Mouse (Mus musculus) midbrain, embryonic 10.5 days (tissue): ENCODE data around the gene Aqp11. TPM values are rescaled to one million over a fixed set of nuclear protein-coding genes. Genes with fewer than 3 reads are reported as not detected.
A peak's percentile ranks its signal among the peaks of the same experiment; 100 is the strongest.

Experiments used
- DNase-seq: peaks from one replicate; pipeline ENCODE4 v3.0.0-alpha.2; 2017; ENCODE audit warnings: low spot score
- H3K27ac ChIP-seq: fragments of 300-500 bp; sonication (generic); replicated peaks from 2 replicates; pipeline ENCODE4 v1.5.1; 2016; ENCODE audit warnings: mild to moderate bottlenecking
- H3K27me3 ChIP-seq: fragments of 300-500 bp; sonication (generic); 2 replicates; pipeline ENCODE4 v1.6.1; 2016; ENCODE audit warnings: low read depth, mild to moderate bottlenecking; ENCODE audit not compliant: poor library complexity, severe bottlenecking
- H3K36me3 ChIP-seq: fragments of 300-500 bp; sonication (generic); 2 replicates; pipeline ENCODE4 v1.6.1; 2016; ENCODE audit warnings: mild to moderate bottlenecking, moderate library complexity
- H3K4me1 ChIP-seq: fragments of 300-500 bp; sonication (generic); 2 replicates; pipeline ENCODE4 v1.6.1; 2016
- H3K4me3 ChIP-seq: fragments of 300-500 bp; sonication (generic); 2 replicates; pipeline ENCODE4 v1.5.1; 2016; ENCODE audit warnings: mild to moderate bottlenecking, moderate library complexity
- H3K9me3 ChIP-seq: fragments of 300-500 bp; sonication (generic); replicated peaks from 2 replicates; pipeline ENCODE4 v1.6.1; 2016; ENCODE audit warnings: mild to moderate bottlenecking
- WGBS: fragments of 180-500 bp; shearing (Covaris S2); methylation state at CpG from one replicate; pipeline ENCODE4 v1.1.7; 2016; 5-methylcytosine and 5-hydroxymethylcytosine counted together
- polyA plus RNA-seq: library from polyadenylated mRNA; unstranded; fragments of >200 nt; fragmentation: Nextera tagmentation; extraction: Ambion mirVana; gene quantifications from 2 replicates; pipeline ENCODE4 v1.2.1, GENCODE M21; 2016

The Aqp11 gene
- polyA plus RNA-seq, 1 experiment from 2014 or later = 5.7 TPM

DNA sequence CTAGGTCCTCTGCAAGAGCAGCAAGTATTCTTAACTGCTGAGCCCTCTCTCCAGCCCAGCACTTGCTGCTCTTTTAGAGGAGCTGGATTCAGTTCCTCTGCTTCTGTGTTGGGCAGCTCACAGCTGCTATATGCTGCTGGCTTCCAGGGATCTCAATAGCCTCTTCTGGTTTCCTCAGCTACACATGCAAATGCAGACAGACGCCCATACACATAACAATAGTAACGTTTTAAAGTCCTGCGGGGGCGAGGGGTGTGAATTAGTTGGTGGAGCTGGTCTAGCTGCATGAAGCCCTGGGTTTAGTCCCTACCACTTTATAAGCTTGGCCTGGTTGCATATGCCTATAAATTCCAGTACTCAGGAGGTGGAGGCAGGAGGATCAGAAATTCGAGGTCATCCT lies 19.0 kb downstream of the Aqp11 start:
- no peaks in the 10 kb centered on the region for H3K4me1 ChIP-seq
- peaks cover 83% of the 10 kb centered on the region for H3K36me3 ChIP-seq
- no peaks in the 10 kb centered on the region for H3K27me3 ChIP-seq
- no peak overlapping the region for H3K4me3 ChIP-seq
- 75% methylated on average over 5 of the region's 5 CpGs for WGBS
- no peak for DNase-seq
- H3K27ac ChIP-seq = no peak overlapping the region
- H3K9me3 ChIP-seq = no peaks in the 10 kb centered on the region

DNA sequence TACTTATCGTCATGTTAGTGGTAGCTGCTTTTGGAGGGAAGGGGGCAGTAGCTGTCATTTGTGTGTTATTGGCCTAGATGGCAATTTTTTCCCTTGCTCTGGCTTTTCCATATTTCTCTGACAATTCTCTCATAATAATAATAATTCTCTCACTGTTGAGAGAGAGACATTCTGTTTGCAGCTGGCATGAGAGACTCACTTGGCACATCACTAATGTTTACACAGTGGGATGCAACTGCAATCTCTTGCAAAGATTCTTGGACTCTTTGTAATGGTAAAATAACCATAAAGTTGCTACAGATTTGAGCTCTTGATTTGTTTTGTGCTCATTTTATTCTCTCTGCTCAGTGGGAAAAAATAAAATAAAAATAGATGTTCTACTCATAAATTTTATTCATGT lies 20.8 kb downstream of the Aqp11 start:
- Histone ChIP-seq H3K27ac (no peak overlapping the region), H3K27me3 (no peaks in the 10 kb centered on the region), H3K4me3 (no peak overlapping the region), H3K4me1 (no peaks in the 10 kb centered on the region), H3K9me3 (no peaks in the 10 kb centered on the region), H3K36me3 (peaks cover 89% of the 10 kb centered on the region)
- no peak for DNase-seq
- 91% methylated on average over 1 of the region's 1 CpGs for WGBS

DNA sequence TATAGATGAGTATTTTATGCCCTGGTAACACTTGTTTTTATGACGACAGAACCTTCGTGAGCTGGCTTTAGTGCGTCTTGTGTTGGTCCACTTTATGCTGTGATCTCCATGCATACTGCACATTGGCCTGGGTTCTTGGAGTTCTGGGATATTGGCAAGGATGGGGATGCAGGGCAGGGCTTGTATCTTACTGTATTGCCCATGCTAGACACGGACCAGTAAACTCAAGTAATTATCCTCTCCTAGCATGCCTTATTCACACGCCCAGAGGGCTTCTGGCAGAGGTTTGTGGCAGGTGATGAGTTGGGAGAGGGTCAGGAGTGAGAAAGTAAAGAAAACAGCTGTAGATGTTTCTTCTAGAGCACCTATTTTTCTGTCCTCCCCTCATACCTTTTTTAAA lies 23.4 kb downstream of the Aqp11 start:
- H3K27ac ChIP-seq = no peak overlapping the region
- H3K4me1 ChIP-seq = no peaks in the 10 kb centered on the region
- H3K4me3 ChIP-seq = no peak overlapping the region
- WGBS = 92% methylated on average over 5 of the region's 5 CpGs
- H3K9me3 ChIP-seq = no peaks in the 10 kb centered on the region
- no peaks in the 10 kb centered on the region for H3K27me3 ChIP-seq
- H3K36me3 ChIP-seq = peaks cover 89% of the 10 kb centered on the region
- no peak for DNase-seq

DNA sequence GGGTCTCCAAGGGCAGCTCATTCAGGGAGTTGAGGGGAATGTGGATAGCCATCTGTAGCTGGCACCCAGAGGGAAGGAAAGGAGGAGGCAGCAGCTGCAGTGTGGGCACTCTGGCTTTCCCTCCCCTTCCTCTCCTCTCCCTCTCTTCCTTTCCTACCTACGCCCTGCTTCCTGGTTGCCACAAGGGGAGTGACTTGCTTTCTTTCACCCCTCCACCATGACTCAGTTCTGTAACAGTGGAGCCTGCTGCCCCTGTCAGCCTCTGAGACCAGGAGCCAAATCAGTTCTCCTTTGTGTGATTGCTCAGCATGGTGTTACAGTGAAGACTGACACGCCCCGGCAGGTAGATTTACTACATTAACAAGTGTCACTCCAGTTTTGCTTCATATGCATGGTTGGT lies 28.9 kb downstream of the Aqp11 start:
- Histone ChIP-seq H3K27me3 (no peaks in the 10 kb centered on the region), H3K4me1 (no peaks in the 10 kb centered on the region), H3K27ac (no peak overlapping the region), H3K9me3 (no peaks in the 10 kb centered on the region), H3K36me3 (peaks cover 71% of the 10 kb centered on the region), H3K4me3 (no peak overlapping the region)
- WGBS = 93% methylated on average over 3 of the region's 3 CpGs
- no peak for DNase-seq

DNA sequence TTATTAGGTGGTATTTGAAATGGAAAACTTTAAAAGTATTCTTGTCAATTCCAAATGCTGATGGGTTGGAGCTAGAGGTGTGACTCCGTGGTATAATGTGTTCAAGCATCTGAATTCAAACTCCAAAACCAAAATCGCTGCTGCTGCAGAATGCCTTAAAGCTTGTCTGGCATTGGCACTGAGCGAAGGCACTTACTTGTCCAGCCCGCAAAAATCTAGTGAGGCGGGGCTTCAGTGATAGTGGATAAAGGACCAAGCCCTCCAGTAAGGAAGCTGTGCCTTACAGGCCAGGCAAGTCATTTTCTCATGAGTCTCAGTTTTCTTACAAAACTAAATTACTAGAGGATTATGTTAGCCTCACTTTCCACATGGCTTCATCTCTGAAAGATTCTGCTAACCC lies 30.3 kb downstream of the Aqp11 start:
- no peaks in the 10 kb centered on the region for H3K27me3 ChIP-seq
- no peak overlapping the region for H3K4me3 ChIP-seq
- 87% methylated on average over 5 of the region's 5 CpGs for WGBS
- no peaks in the 10 kb centered on the region for H3K4me1 ChIP-seq
- H3K9me3 ChIP-seq = no peaks in the 10 kb centered on the region
- H3K27ac ChIP-seq = no peak overlapping the region
- no peak for DNase-seq
- H3K36me3 ChIP-seq = peaks cover 57% of the 10 kb centered on the region

DNA sequence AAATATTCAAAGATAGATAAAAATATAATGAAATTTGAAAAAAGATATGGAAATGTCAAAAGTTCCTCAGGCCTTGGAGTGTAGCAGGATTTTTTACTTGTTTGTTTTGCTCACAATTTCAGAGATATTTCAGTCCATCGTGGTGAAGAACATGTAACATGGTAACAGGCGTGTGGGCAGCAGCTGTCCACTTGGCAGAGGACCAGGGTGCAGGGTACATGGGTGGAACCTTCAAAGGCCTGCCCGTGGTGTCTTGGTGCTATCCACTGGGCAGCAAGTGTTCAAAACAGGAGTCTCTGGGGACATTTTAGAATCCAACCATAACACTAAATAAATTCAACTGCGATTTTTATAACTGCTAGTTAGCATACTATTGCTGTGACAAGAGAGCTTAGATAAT lies 31.0 kb downstream of the Aqp11 start:
- no peaks in the 10 kb centered on the region for H3K4me1 ChIP-seq
- peaks cover 50% of the 10 kb centered on the region for H3K36me3 ChIP-seq
- H3K4me3 ChIP-seq = no peak overlapping the region
- no peaks in the 10 kb centered on the region for H3K27me3 ChIP-seq
- WGBS = 92% methylated on average over 4 of the region's 4 CpGs
- no peak overlapping the region for H3K27ac ChIP-seq
- H3K9me3 ChIP-seq = no peaks in the 10 kb centered on the region
- no peak for DNase-seq

DNA sequence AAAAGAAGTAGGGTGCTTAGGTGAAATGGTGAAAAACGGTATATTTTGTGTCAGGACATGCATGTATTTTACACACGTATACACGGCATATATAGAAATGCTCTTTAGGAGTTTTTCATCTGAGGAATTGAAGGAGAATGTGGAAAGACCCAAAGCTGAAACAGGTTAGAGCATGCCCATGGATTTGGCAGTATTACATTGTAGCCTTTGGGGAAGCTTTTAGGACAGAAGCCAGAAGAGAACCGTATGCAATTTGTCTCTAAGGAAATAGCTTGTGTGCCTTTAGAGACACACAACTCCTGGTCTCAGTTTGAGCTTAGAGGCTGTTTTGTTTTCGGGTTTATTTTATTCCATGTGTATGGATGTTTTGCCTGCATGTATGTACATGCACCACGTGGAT lies 37.0 kb downstream of the Aqp11 start:
- Histone ChIP-seq H3K27me3 (no peaks in the 10 kb centered on the region), H3K4me3 (no peak overlapping the region), H3K9me3 (peaks cover 13% of the 10 kb centered on the region; the same call in 1 of the 2 replicates), H3K27ac (no peak overlapping the region), H3K36me3 (peaks cover 41% of the 10 kb centered on the region), H3K4me1 (peaks cover 12% of the 10 kb centered on the region)
- WGBS = 83% methylated on average over 6 of the region's 6 CpGs
- DNase-seq = no peak

DNA sequence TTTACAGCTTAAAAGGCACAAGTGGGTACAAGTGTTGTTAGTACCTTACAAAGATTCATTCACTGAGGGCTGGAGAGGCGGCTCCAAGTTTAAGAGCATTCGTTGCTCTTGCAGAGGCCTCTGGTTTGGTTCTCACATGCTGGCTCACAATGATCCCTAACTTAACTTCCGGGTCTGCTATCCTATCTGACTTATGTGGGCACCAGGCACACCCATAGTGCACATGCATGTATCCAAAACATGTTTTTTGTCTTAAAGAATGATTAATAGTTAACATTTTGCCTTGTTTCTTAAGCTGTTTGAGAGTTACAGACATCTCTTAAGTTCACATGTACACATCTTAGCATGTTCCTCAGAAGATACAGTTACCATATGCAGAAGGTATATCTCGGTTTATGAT lies 37.9 kb downstream of the Aqp11 start:
- 94% methylated on average over 4 of the region's 4 CpGs for WGBS
- Histone ChIP-seq H3K36me3 (peaks cover 36% of the 10 kb centered on the region), H3K27ac (no peak overlapping the region), H3K4me3 (no peak overlapping the region), H3K27me3 (no peaks in the 10 kb centered on the region), H3K9me3 (peaks cover 13% of the 10 kb centered on the region; the same call in 1 of the 2 replicates), H3K4me1 (peaks cover 18% of the 10 kb centered on the region)
- no peak for DNase-seq

DNA sequence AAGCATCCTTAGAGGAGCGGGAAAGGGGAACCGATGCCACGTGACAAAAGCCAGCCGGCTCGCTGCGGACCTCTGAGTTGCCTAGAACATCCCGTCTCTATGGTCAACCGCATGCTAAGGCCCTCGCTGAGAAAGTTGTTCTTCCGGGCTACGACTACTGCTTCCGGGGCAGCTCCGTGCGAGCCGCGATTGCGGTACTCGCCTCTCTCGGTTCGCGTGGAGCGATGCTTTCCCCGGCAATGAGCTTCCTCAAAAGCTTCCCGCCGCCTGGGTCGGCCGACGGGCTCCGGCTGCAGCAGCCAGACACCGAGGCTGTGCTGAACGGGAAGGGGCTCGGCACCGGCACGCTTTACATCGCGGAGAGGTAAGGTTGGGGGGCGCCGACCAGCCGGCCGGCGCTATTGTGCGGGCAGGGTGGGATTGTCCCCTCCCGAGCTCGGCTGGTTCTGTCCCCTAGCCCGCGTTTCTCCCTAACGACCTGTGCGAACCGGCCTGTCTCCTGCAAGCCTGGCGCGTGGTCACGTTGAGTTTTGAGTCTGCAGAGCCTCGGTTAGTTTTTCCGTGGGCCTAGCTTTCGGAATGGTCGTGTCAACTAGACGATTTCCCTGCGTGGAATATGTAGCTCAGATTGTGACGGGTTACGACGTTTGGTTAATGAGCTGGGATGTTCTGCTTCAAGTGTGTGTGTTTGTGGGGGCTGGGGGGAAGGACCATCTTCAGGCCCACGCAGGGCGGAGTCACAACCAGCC lies 41.4 kb downstream of the Aqp11 start, which contains the start of gene Clns1a:
Clns1a (plus strand) TSS at position 129 of the 749 bp plus-strand sequence.
- DNase-seq = peak; percentile 91
- Histone ChIP-seq H3K9me3 (peaks cover 13% of the 10 kb centered on the region; the same call in 1 of the 2 replicates), H3K4me3 (peak within 1 kb of the TSS; percentile 93), H3K4me1 (peaks cover 18% of the 10 kb centered on the region), H3K27me3 (no peaks in the 10 kb centered on the region), H3K36me3 (peaks cover 33% of the 10 kb centered on the region), H3K27ac (peak within 1 kb of the TSS; percentile 93)
- under 1% methylated on average over 63 of the region's 63 CpGs for WGBS

DNA sequence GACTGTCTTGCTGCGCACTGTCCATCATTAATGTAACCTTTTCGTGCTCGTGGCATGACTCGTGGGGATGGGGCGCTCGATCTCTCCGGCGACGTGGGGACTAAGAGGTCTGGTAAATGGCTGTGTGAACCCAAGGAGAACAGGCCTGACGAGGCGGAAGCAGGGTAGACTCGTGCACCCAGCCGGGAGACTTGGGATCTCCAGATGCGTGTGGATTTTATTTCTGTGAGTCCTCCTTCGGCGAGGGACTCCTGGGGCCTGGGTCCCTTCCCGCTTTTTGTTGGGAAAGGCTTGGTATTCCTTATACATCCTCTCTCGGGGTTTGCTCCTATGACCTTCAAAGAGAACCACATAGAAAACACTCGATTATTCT lies 42.0 kb downstream of the Aqp11 start:
- WGBS = 42% methylated on average over 19 of the region's 19 CpGs
- DNase-seq = no peak
- H3K4me3 ChIP-seq = peak overlapping the region; percentile 93

DNA sequence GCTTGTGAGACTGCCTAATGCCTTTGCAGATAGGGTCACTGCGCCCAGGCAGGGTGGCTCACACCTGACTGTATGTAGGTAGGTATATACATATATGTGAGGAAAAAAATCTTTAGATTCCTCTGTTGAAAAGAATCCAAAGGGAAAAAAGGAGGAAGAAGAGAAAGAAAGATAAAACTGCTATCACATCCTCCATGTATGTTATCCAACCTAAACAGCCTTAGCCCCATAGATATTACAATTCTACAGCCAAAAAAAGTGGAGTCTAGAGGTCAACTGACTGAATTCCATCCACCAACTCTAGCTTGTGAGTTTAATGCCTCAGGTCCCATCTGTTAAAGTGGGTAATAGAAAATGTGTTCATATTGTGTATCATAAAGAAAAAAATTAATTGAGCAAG lies 42.6 kb downstream of the Aqp11 start:
- DNase-seq = no peak
- H3K27me3 ChIP-seq = no peaks in the 10 kb centered on the region
- H3K27ac ChIP-seq = no peak overlapping the region; the same call in 1 of the 2 replicates
- peaks cover 18% of the 10 kb centered on the region for H3K4me1 ChIP-seq
- WGBS = 90% methylated on average over 1 of the region's 1 CpGs
- no peak overlapping the region for H3K4me3 ChIP-seq
- peaks cover 25% of the 10 kb centered on the region for H3K36me3 ChIP-seq
- H3K9me3 ChIP-seq = peaks cover 13% of the 10 kb centered on the region; the same call in 1 of the 2 replicates

More for the DNA sequence above, 42.0 kb downstream of the Aqp11 start:
- Histone ChIP-seq H3K36me3 (peaks cover 29% of the 10 kb centered on the region), H3K9me3 (peaks cover 13% of the 10 kb centered on the region; the same call in 1 of the 2 replicates), H3K27me3 (no peaks in the 10 kb centered on the region), H3K4me1 (peaks cover 18% of the 10 kb centered on the region), H3K27ac (peak overlapping the region; percentile 93)

DNA sequence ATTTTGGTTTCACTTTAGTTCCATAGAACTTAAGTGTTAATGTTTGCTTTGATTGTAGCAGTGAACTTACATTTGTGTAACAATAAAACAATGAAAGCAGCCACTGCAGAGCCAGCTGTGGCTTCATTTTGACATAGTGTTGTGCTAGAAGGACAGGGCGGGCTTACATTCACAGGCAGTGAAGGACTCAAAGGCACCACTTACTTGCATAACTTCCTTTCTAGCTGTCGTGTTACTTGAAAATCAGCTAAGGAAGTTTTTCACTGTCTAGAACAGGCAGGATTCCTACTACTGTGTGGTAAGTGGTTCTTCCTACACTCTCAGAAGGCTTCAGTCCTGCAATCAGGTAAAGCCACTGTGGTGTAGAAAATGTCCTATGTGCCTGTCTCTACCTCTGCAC lies 50.3 kb downstream of the Aqp11 start:
- H3K9me3 ChIP-seq = no peaks in the 10 kb centered on the region

DNA sequence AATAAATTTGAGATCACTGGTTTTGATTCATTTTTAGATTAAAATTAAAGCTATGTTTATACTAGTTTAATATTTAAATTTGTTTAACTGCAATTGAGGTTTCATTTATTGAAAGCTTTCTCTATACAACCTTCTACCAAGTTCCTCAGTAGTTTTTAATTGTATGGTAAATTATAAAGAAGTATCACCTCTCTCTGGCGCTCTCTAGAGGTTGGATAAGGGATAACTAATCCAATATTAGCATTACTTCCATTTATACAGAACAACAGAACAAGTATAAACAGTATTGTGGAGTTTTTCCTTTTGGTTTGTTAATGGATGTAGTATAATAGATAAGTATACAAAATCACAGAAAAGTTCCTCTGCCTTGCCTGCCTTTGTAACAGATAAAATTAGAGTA lies 58.9 kb downstream of the Aqp11 start:
- Histone ChIP-seq H3K4me1 (no peaks in the 10 kb centered on the region), H3K36me3 (peaks cover 98% of the 10 kb centered on the region), H3K27me3 (no peaks in the 10 kb centered on the region), H3K9me3 (no peaks in the 10 kb centered on the region), H3K27ac (no peak overlapping the region), H3K4me3 (no peak overlapping the region)
- WGBS = 26% methylated on average over 1 of the region's 1 CpGs
- DNase-seq = no peak

More for the DNA sequence above, 50.3 kb downstream of the Aqp11 start:
- no peak for DNase-seq
- Histone ChIP-seq H3K27me3 (no peaks in the 10 kb centered on the region), H3K4me3 (no peak overlapping the region), H3K36me3 (peaks cover 54% of the 10 kb centered on the region), H3K4me1 (no peaks in the 10 kb centered on the region), H3K27ac (no peak overlapping the region)
- WGBS = 87% methylated on average over 2 of the region's 2 CpGs
